ENCODE assay signal across 14 mouse cellular contexts in genomic region chr12:83124111-83124510, GRCm38 (mm10).
"Had no signal": no experiment of that assay in that cellular context is flagged by ENCODE, and none has a peak within 500 bp of the region (broad histone marks: within the 10 kb centered on the region; RNA-seq: fewer than 3 reads in every experiment).

No protein-coding gene starts in this region.

- H3K4me2 ChIP-seq: kidney, embryonic 15.5 days; limb, embryonic 12.5 days; neural tube, embryonic 12.5 days; stomach, embryonic 15.5 days had no signal

- DNase-seq: kidney, adult 2 months; kidney, postnatal 14 days; layer of hippocampus, postnatal 36 days; lung, adult 18-20 months; midbrain, embryonic 14.5 days; retina, postnatal 1 day; right cerebral cortex, postnatal 4 days; thymus, adult 2 months; thymus, postnatal 36 days had no signal

- H3K27me3 ChIP-seq: kidney, embryonic 15.5 days; limb, embryonic 12.5 days; neural tube, embryonic 12.5 days; stomach, embryonic 15.5 days had no signal

- H3K36me3 ChIP-seq: kidney, embryonic 15.5 days; limb, embryonic 12.5 days; neural tube, embryonic 12.5 days; stomach, embryonic 15.5 days had no signal

- ATAC-seq: intestine, embryonic 16.5 days had no signal

- H3K4me3 ChIP-seq: kidney, embryonic 15.5 days; limb, embryonic 12.5 days; neural tube, embryonic 12.5 days; stomach, embryonic 15.5 days had no signal

- H3K9me3 ChIP-seq: kidney, embryonic 15.5 days; limb, embryonic 12.5 days; neural tube, embryonic 12.5 days; stomach, embryonic 15.5 days had no signal

- H3K4me1 ChIP-seq: neural tube, embryonic 12.5 days; stomach, embryonic 15.5 days had no signal

- H3K9ac ChIP-seq: kidney, embryonic 15.5 days; limb, embryonic 12.5 days; neural tube, embryonic 12.5 days; stomach, embryonic 15.5 days had no signal

- H3K27ac ChIP-seq: kidney, embryonic 15.5 days; limb, embryonic 12.5 days; neural tube, embryonic 12.5 days; stomach, embryonic 15.5 days had no signal
